ENCODE assay signal across 8 mouse cellular contexts in genomic region chr17:68841097-68841891, GRCm38 (mm10). TPM values are rescaled to one million over a fixed set of nuclear protein-coding genes. Genes with fewer than 3 reads are reported as not detected.
DNase-seq lines count a peak whose midpoint lies in the region; ATAC-seq lines count a peak whose summit lies in the region.

No protein-coding gene starts in this region.

- peak overlapping the region; percentile 99 for H3K4me2 ChIP-seq in hindbrain, embryonic 11.5 days (replicated peaks; ENCODE audit: low read depth, low read length)

- under 1% methylated on average over 57 of the region's 75 CpGs for WGBS in hindbrain, embryonic 11.5 days

- peak overlapping the region; percentile 57 for H3K4me3 ChIP-seq in hindbrain, embryonic 11.5 days (ENCODE audit: low read depth, low read length)

- no peaks in the 10 kb centered on the region for H3K9me3 ChIP-seq in hindbrain, embryonic 11.5 days (ENCODE audit: control insufficient read depth, low read length)

- H3K4me1 ChIP-seq in hindbrain, embryonic 11.5 days (replicated peaks; ENCODE audit: control insufficient read depth, insufficient read depth, low read length), result peaks cover 6% of the 10 kb centered on the region

- H3K36me3 ChIP-seq in hindbrain, embryonic 11.5 days (ENCODE audit: control insufficient read depth, insufficient read depth, low read length), result no peaks in the 10 kb centered on the region

- peak; percentile 78 for DNase-seq in Muller cell, postnatal 12 days (ENCODE audit: inconsistent ontology term)
- peak; percentile 80 to 85 for DNase-seq in cerebellum, postnatal 10 days
- DNase-seq in frontal cortex, adult 2 months (ENCODE audit: extremely low spot score in 1 of 2, low spot score in 1 of 2), result peak; percentile 7 to 50
- DNase-seq in hindbrain, embryonic 11.5 days (ENCODE audit: low spot score), result peak; percentile 85
- peak; percentile 36 to 57 for DNase-seq in layer of hippocampus, postnatal 14 days (ENCODE audit: low spot score in 2 of 2)
- peak; percentile 49 for DNase-seq in lung, postnatal 14 days
- peak; percentile 39 to 63 for DNase-seq in right cerebral cortex, adult 2 months (ENCODE audit: low spot score in 2 of 2)
- no peak for DNase-seq in T-cell, adult 2 months (ENCODE audit: low spot score)

- H3K27me3 ChIP-seq in hindbrain, embryonic 11.5 days (ENCODE audit: control insufficient read depth, insufficient read depth, low read length), result peaks cover 23% of the 10 kb centered on the region

- H3K9ac ChIP-seq in hindbrain, embryonic 11.5 days (ENCODE audit: low read depth, low read length), result peak overlapping the region; percentile 59

- H3K27ac ChIP-seq in hindbrain, embryonic 11.5 days (ENCODE audit: low read depth, low read length), result 0 out of 2 replicates have a peak overlapping the region, but pooled peaks have one; percentile 24

- peak; percentile 74 for ATAC-seq in hindbrain, embryonic 11.5 days (ENCODE audit: low FRiP score)

RNA-seq across cellular contexts. Expression of gene Tmem200c, which starts 14.9 kb away (rescaled TPM):
- 9.6 and 9.9 TPM in 2 replicates for polyA plus RNA-seq in frontal cortex, adult 2 months (2012; rRNA removed)
- polyA plus RNA-seq in hindbrain, embryonic 11.5 days (2014; fragmentation: Nextera tagmentation; extraction: Ambion mirVana), result 2.0 and 2.2 TPM in 2 replicates
- total RNA-seq in layer of hippocampus, postnatal 14 days (2021), result 1 to 10 TPM; 6.0 to 6.5 TPM
